Comparison of ENCODE assay signal across 17 mouse cellular contexts in genomic region chr7:47022482-47022881, GRCm38 (mm10). TPM values are rescaled to one million over a fixed set of nuclear protein-coding genes. Genes with fewer than 3 reads are reported as not detected.
DNase-seq lines count a peak whose midpoint lies in the region; ATAC-seq and TF ChIP-seq lines count a peak whose summit lies in the region.
"Had no signal": no experiment of that assay in that cellular context is flagged by ENCODE, and none has a peak within 500 bp of the region (broad histone marks: within the 10 kb centered on the region; RNA-seq: fewer than 3 reads in every experiment).

No protein-coding gene starts in this region.

- peak; percentile 27; the same call in 1 of the 2 replicates for TF ChIP-seq POLR2A in CH12.LX (IDR thresholded peaks at IDR 0.05; ENCODE audit: low read depth, low read length)

- no peak for TF ChIP-seq RAD21 in CH12.LX (IDR thresholded peaks at IDR 0.05; ENCODE audit: low read depth, low read length)

- dilution Hi-C loops in CH12.LX (cut with MboI; ENCODE audit: extremely low pct_ligation_motif_present, extremely low pct_unique_long_range_greater_than_20kb, low sequenced_read_pairs) = no loop called here

- 57% methylated on average over 8 of the region's 8 CpGs for WGBS in heart, embryonic 11.5 days (ENCODE audit: insufficient replicate concordance)

- peak; percentile 97 for TF ChIP-seq EP300 in CH12.LX (IDR thresholded peaks at IDR 0.05; ENCODE audit: low read length)

- no peak overlapping the region for H3K27ac ChIP-seq in heart, embryonic 11.5 days (ENCODE audit: low read depth, low read length)
- peak overlapping the region; percentile 83 for H3K27ac ChIP-seq in CH12.LX (ENCODE audit: insufficient read depth, low read depth)
- H3K27ac ChIP-seq in gastrocnemius, adult 2 months = no peak overlapping the region
- H3K27ac ChIP-seq: forebrain, embryonic 15.5 days; heart, adult 2 months; lung, embryonic 15.5 days had no signal

- no peak overlapping the region for H3K9ac ChIP-seq in heart, embryonic 11.5 days (ENCODE audit: low read depth, low read length)
- H3K9ac ChIP-seq in CH12.LX (ENCODE audit: insufficient read depth, low read depth) = no peak overlapping the region
- H3K9ac ChIP-seq: forebrain, embryonic 15.5 days; lung, embryonic 15.5 days had no signal

- DNase-seq in heart, postnatal 10 days = peak; percentile 32 to 47
- DNase-seq in CH12.LX (ENCODE audit: extremely low read depth) = peak; percentile 99
- DNase-seq in spleen, adult 12 weeks (ENCODE audit: low spot score) = peak; percentile 27
- no peak for DNase-seq in kidney, postnatal 36 days
- no peak for DNase-seq in urinary bladder, postnatal 14 days (ENCODE audit: low spot score)
- DNase-seq in gastrocnemius, adult 2 months = no peak
- DNase-seq: left cerebral cortex, postnatal 4 days; thymus, postnatal 14 days had no signal

- intact Hi-C loops in heart, postnatal 10 days (cut with DNase I) = loop anchor here (2.0 kb wide), 1 partner anchor 20 kb away; no protein-coding TSS in a partner anchor
- intact Hi-C loops in gastrocnemius, adult 2 months (cut with DNase I) = no loop called here

- H3K36me3 ChIP-seq in heart, embryonic 11.5 days (ENCODE audit: control insufficient read depth, insufficient read depth, low read length) = no peaks in the 10 kb centered on the region
- no peaks in the 10 kb centered on the region for H3K36me3 ChIP-seq in CH12.LX (replicated peaks in 1 of 2; ENCODE audit: control insufficient read depth in 1 of 2, insufficient read depth in 1 of 2, low read length in 1 of 2)
- H3K36me3 ChIP-seq: forebrain, embryonic 15.5 days; lung, embryonic 15.5 days had no signal

- no peaks in the 10 kb centered on the region for H3K27me3 ChIP-seq in heart, embryonic 11.5 days (ENCODE audit: control insufficient read depth, insufficient read depth, low read length)
- H3K27me3 ChIP-seq in CH12.LX (replicated peaks) = no peaks in the 10 kb centered on the region
- H3K27me3 ChIP-seq: forebrain, embryonic 15.5 days; lung, embryonic 15.5 days had no signal

- no peak overlapping the region for H3K4me3 ChIP-seq in heart, embryonic 11.5 days (ENCODE audit: low read depth, low read length)
- peak overlapping the region in 1 of 3 experiments; percentile 33 for H3K4me3 ChIP-seq in CH12.LX (replicated peaks in 1 of 3; ENCODE audit: low read depth in 2 of 3, low read length in 2 of 3, poor library complexity in 1 of 3)
- H3K4me3 ChIP-seq in gastrocnemius, adult 2 months = no peak overlapping the region
- H3K4me3 ChIP-seq: forebrain, embryonic 15.5 days; heart, adult 2 months; lung, embryonic 15.5 days had no signal

- ATAC-seq in heart, embryonic 11.5 days (replicated peaks; ENCODE audit: insufficient number of reproducible peaks, low FRiP score, low TSS enrichment) = no peak
- peak; percentile 82 to 94 for ATAC-seq in hematopoietic stem cell, adult 5-6 weeks (replicated peaks in 1 of 2; ENCODE audit: insufficient read depth in 1 of 2, low FRiP score in 2 of 2, low TSS enrichment in 1 of 2, low read depth in 1 of 2, poor library complexity in 2 of 2, severe bottlenecking in 2 of 2)
- ATAC-seq: forebrain, embryonic 15.5 days; hindbrain, embryonic 16.5 days had no signal

- no peaks in the 10 kb centered on the region for H3K4me1 ChIP-seq in heart, embryonic 11.5 days (ENCODE audit: control insufficient read depth, insufficient read depth, low read length)
- H3K4me1 ChIP-seq in CH12.LX (ENCODE audit: control insufficient read depth in 1 of 2, insufficient read depth in 2 of 2) = peaks cover 2 to 42% of the 10 kb centered on the region in 2 experiments; a peak in 2 of 4 replicates

- in situ Hi-C loops in CH12.LX (cut with MboI; ENCODE audit: low pct_ligation_motif_present, low pct_unique_long_range_greater_than_20kb, low sequenced_read_pairs) = loop anchor here (5.0 kb wide), 2 partner anchors 55 to 125 kb away; no protein-coding TSS in a partner anchor

- H3K79me2 ChIP-seq in CH12.LX (replicated peaks; ENCODE audit: control insufficient read depth, extremely low read depth, insufficient read depth, poor library complexity, severe bottlenecking) = no peaks in the 10 kb centered on the region

- no peak overlapping the region for H3K4me2 ChIP-seq in heart, embryonic 11.5 days
- peak overlapping the region; percentile 24 for H3K4me2 ChIP-seq in CH12.LX (ENCODE audit: insufficient read depth, low read depth, poor library complexity, severe bottlenecking)
- H3K4me2 ChIP-seq: forebrain, embryonic 15.5 days; lung, embryonic 15.5 days had no signal

- no peaks in the 10 kb centered on the region for H3K9me3 ChIP-seq in heart, embryonic 11.5 days (replicated peaks; ENCODE audit: control insufficient read depth, low read length)
- H3K9me3 ChIP-seq in CH12.LX (replicated peaks; ENCODE audit: low read length) = no peaks in the 10 kb centered on the region
- H3K9me3 ChIP-seq: forebrain, embryonic 15.5 days; lung, embryonic 15.5 days had no signal

- no peak for TF ChIP-seq CTCF in CH12.LX (conservative IDR thresholded peaks at IDR 0.05 in 1 of 2, IDR thresholded peaks at IDR 0.05 in 1 of 2; ENCODE audit: low read depth in 2 of 2, low read length in 2 of 2)
- TF ChIP-seq CTCF in gastrocnemius, adult 2 months (IDR thresholded peaks at IDR 0.05) = no peak

TF ChIP-seq in CH12.LX, 34 proteins besides CTCF, POLR2A, EP300 and RAD21 (continues in another document):
- no peak for TF ChIP-seq PAX5 (IDR thresholded peaks at IDR 0.05; ENCODE audit: low read length)
- peak; percentile 94 for TF ChIP-seq TCF12 (IDR thresholded peaks at IDR 0.05; ENCODE audit: low read depth, low read length)
- TF ChIP-seq MAX (IDR thresholded peaks at IDR 0.05; ENCODE audit: low read length) = peak; percentile 3; the same call in 1 of the 2 replicates
- no peak; the same call in 1 of the 2 replicates for TF ChIP-seq UBTF (IDR thresholded peaks at IDR 0.05; ENCODE audit: low read depth, low read length)
- TF ChIP-seq ZMIZ1 (IDR thresholded peaks at IDR 0.05; ENCODE audit: low read depth, low read length) = no peak
- no peak for TF ChIP-seq ZKSCAN1 (IDR thresholded peaks at IDR 0.05; ENCODE audit: borderline replicate concordance, low read depth, low read length)
- no peak for TF ChIP-seq KAT2A (IDR thresholded peaks at IDR 0.05; ENCODE audit: insufficient replicate concordance, low read length)
- TF ChIP-seq ZC3H11A (IDR thresholded peaks at IDR 0.05; ENCODE audit: low read depth, low read length) = no peak
- TF ChIP-seq IRF4 (IDR thresholded peaks at IDR 0.05; ENCODE audit: low read depth, low read length) = peak; percentile 100
- TF ChIP-seq MAFK (IDR thresholded peaks at IDR 0.05; ENCODE audit: insufficient replicate concordance, low read length) = peak; percentile 84
- peak; percentile 59; the same call in 1 of the 2 replicates for TF ChIP-seq MYC (IDR thresholded peaks at IDR 0.05; ENCODE audit: low read depth, low read length)
- TF ChIP-seq MEF2A (IDR thresholded peaks at IDR 0.05; ENCODE audit: borderline replicate concordance, low read depth, low read length) = peak; percentile 98
- TF ChIP-seq MXI1 (IDR thresholded peaks at IDR 0.05; ENCODE audit: low read depth, low read length) = no peak; the same call in 1 of the 2 replicates
- no peak for TF ChIP-seq HCFC1 (IDR thresholded peaks at IDR 0.05; ENCODE audit: low read depth, low read length)
- TF ChIP-seq USF2 (conservative IDR thresholded peaks at IDR 0.05; ENCODE audit: low read depth, low read length) = no peak
- 0 out of 2 replicates have a peak, but pooled peaks have one; percentile 5 for TF ChIP-seq SMC3 (IDR thresholded peaks at IDR 0.05; ENCODE audit: low read depth, low read length)
- TF ChIP-seq NRF1 (IDR thresholded peaks at IDR 0.05; ENCODE audit: low read depth, low read length) = no peak
- TF ChIP-seq SIN3A (IDR thresholded peaks at IDR 0.05; ENCODE audit: low read length) = peak; percentile 89
- TF ChIP-seq BHLHE40 (IDR thresholded peaks at IDR 0.05; ENCODE audit: low read depth, low read length) = peak; percentile 96
- TF ChIP-seq ZNF384 (IDR thresholded peaks at IDR 0.05; ENCODE audit: low read depth, low read length) = no peak; the same call in 1 of the 2 replicates
- TF ChIP-seq USF1 (IDR thresholded peaks at IDR 0.05; ENCODE audit: low read depth, low read length) = no peak
- TF ChIP-seq CHD2 (IDR thresholded peaks at IDR 0.05; ENCODE audit: low read length) = peak; percentile 86
- peak; percentile 62; the same call in 1 of the 2 replicates for TF ChIP-seq TBP (conservative IDR thresholded peaks at IDR 0.05; ENCODE audit: low read depth, low read length)
- no peak; the same call in 1 of the 2 replicates for TF ChIP-seq MAZ (IDR thresholded peaks at IDR 0.05; ENCODE audit: low read depth, low read length)
- peak; percentile 96 for TF ChIP-seq JUND (conservative IDR thresholded peaks at IDR 0.05; ENCODE audit: low read depth, low read length)
- TF ChIP-seq ELF1 (IDR thresholded peaks at IDR 0.05; ENCODE audit: low read depth, low read length) = no peak
- peak; percentile 94 for TF ChIP-seq JUN (IDR thresholded peaks at IDR 0.05; ENCODE audit: insufficient read depth, low read depth, low read length)

RNA-seq across cellular contexts. Expression of gene Spty2d1, which starts 14.3 kb away (rescaled TPM):
- total RNA-seq in heart, postnatal 10 days (2021) = 10 to 100 TPM; 12.5 to 13.8 TPM
- polyA plus RNA-seq in heart, embryonic 11.5 days (2014; fragmentation: Nextera tagmentation; extraction: Ambion mirVana) = 15.6 and 18.8 TPM in 2 replicates
- 10.5 and 14.3 TPM in 2 replicates for total RNA-seq in CH12.LX (2012; rRNA removed)
- total RNA-seq in CH12.LX (2014; rRNA removed) = 22.9 and 24.6 TPM in 2 replicates
- 29.9 and 32.6 TPM in 2 replicates for polyA plus RNA-seq in CH12.LX (2012; ENCODE audit: insufficient read length, low read depth)
- 42.0 and 43.9 TPM in 2 replicates for total RNA-seq in hematopoietic stem cell, adult 5-6 weeks (2017)
- 1 to 10 TPM; 4.1 to 5.7 TPM for total RNA-seq in gastrocnemius, adult 2 months (2021)

RNA-seq across cellular contexts. Expression of gene Tmem86a, which starts 27.9 kb away (rescaled TPM):
- 10 to 100 TPM; 33.8 to 37.3 TPM for total RNA-seq in heart, postnatal 10 days (2021)
- 13.7 and 15.5 TPM in 2 replicates for polyA plus RNA-seq in heart, embryonic 11.5 days (2014; fragmentation: Nextera tagmentation; extraction: Ambion mirVana)
- total RNA-seq in CH12.LX (2012; rRNA removed) = 0.29 and 0.30 TPM in 2 replicates
- 0.61 and 0.82 TPM in 2 replicates for total RNA-seq in CH12.LX (2014; rRNA removed)
- polyA plus RNA-seq in CH12.LX (2012; ENCODE audit: insufficient read length, low read depth) = 1.5 and 2.0 TPM in 2 replicates
- total RNA-seq in hematopoietic stem cell, adult 5-6 weeks (2017) = 1.5 and 2.3 TPM in 2 replicates
- 1 to 10 TPM; 4.0 to 4.8 TPM for total RNA-seq in gastrocnemius, adult 2 months (2021)

RNA-seq across cellular contexts. Expression of gene Gm9999, which starts 39.1 kb away (rescaled TPM):
- total RNA-seq in heart, postnatal 10 days (2021) = not detected
- not detected in 2 replicates for polyA plus RNA-seq in heart, embryonic 11.5 days (2014; fragmentation: Nextera tagmentation; extraction: Ambion mirVana)
- total RNA-seq in CH12.LX (2012; rRNA removed) = not detected in 2 replicates
- total RNA-seq in CH12.LX (2014; rRNA removed) = not detected in 2 replicates
- polyA plus RNA-seq in CH12.LX (2012; ENCODE audit: insufficient read length, low read depth) = not detected in 2 replicates
- total RNA-seq in hematopoietic stem cell, adult 5-6 weeks (2017) = not detected in 2 replicates
- total RNA-seq in gastrocnemius, adult 2 months (2021) = not detected
- total RNA-seq: heart, adult 2 months; left cerebral cortex, postnatal 4 days had no signal
- polyA plus RNA-seq: forebrain, embryonic 15.5 days; heart, adult 2 months; hindbrain, embryonic 16.5 days; large intestine, adult 2 months; lung, embryonic 15.5 days; neural tube, embryonic 11.5 days; small intestine, adult 2 months had no signal

Comparison
In these comparisons a context has a peak if more than half of its experiments do, and no peak if none do; other contexts are left out.
1. DNase-seq: peak in heart, postnatal 10 days (2 of 2), CH12.LX (single experiment) and spleen, adult 12 weeks (single experiment); none in kidney, postnatal 36 days (0 of 2), urinary bladder, postnatal 14 days (single experiment) and gastrocnemius, adult 2 months (single experiment).
2. RNA of gene Tmem86a, which starts 27.9 kb away (total RNA-seq): 33.8 to 37.3 TPM in heart, postnatal 10 days; 4.0 to 4.8 TPM in gastrocnemius, adult 2 months, 1.5 to 2.3 TPM in hematopoietic stem cell, adult 5-6 weeks and 0.29 to 0.82 TPM in CH12.LX; every median in the first group is over 4 times any median in the second.